Mouse (Mus musculus): ENCODE measurements at regions not wholly inside any gene's neighbourhood (a gene's known extent, or its start where the extent isn't known, plus 50 kb on each side); places are given as distances from the start of the nearest gene placed in this dataset.
"Not testable (repeated sequence)": the region's sequence is repeated elsewhere in the genome, so short reads cannot be mapped to it uniquely, and the experiment has no call there.

DNA sequence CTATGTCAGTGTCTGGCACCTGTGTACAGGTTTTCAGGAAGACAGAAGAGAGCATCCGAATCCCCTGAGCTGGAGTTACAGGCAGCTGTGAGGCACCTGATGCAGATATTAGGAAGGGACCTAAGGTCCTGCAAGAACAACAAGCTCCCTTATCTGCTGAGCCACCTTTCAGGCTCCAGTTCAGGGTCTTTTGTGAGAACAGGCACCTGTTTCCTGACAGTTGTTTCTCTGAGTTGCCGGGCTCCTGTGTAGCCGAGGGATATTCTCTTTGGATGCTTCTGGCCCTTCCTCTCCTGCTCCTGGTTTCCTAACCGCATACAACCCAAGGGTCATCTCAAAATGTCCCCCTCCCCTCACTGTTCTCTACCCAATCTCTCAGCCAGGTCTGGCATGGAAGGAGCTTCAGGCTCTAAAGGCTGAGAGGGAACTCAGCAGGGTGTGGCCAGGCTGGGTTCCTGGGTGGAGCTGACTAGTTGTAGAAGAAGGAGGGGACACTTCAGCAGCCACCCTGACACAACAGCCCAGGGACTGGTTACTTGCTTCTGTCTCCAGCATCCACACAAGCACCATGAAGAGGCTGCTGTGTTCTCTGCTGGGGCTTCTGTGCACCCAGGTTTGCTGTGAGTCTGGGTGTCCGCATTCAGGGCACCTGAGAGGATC, 619.5 kb downstream of the Dad1 start:
- TF ChIP-seq CTCF (IDR thresholded peaks at IDR 0.05; ENCODE audit: low read depth, low read length); EP300 (IDR thresholded peaks at IDR 0.05; ENCODE audit: insufficient read depth, low read depth, low read length); POLR2A (IDR thresholded peaks at IDR 0.05; ENCODE audit: insufficient read depth, low read length): not testable (repeated sequence)
